Mouse (Mus musculus): ENCODE data around the gene Mbd3l2.
A peak's percentile ranks its signal among the peaks of the same experiment; 100 is the strongest.
"Not testable (repeated sequence)": the region's sequence is repeated elsewhere in the genome, so short reads cannot be mapped to it uniquely, and the experiment has no call there.

Mbd3l2 gene

DNA sequence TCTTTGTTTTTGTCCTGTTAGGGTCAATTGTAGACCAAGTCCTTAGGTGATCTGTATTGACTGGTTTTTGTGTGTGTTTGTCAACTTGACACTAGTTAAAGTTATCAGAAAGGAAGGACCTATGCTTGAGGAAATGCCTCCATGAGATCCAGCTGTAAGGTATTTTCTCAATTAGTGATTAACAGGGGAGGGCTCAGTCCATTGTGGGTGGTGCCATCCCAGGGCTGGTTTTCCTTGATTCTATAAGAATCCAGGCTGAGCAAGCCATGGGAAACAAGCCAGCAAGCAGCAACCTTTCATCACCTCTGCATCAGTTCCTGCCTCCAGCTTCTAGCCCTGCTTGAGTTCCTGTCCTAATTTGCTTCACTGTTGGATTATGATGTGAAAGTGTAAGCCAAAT, at the start of gene Mbd3l2:
TSS of gene Mbd3l2 (plus strand) at position 301 of the 400 bp plus-strand sequence.
- DNase-seq (ENCODE audit: low read depth, low spot score), result no peak

DNA sequence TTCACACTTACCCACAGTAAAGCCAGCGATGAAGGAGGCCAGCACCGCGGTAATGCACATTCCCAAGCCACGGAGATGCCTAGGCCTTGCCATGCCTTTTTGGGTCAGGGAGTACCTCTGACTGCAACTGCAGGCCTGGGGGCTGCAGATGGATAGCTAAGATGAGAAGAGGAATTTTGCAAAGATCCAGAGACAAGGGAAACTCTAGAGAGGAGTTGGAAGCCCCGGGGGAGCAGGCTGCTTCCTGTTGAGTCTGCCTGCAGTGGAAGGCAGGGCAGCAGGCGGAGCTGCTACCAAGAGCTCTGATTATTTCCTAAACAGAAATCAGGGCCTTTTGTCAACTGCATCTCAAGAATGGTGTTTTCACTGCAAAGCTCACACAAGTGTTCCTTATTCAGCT, 44.7 kb upstream of the Mbd3l2 start:
- DNase-seq (ENCODE audit: low read depth, low spot score), result peak; percentile 4

DNA sequence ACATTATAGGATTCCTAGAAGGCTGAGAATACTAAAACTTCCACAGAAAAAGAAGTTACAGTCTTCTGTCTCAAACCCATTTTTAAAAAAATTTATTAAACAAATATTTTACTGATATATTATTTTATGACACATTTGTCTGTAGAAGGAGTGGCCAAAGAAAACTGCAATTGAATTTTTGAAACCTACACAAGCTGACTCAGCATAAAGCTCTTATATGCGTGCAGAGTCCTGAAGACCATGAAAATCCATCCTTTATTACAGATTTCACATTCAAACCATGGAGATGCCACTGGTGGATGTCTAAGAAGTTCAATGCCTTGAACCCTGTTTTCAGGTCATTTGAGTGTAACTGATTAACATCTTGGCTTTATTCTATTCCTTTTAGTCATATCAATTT, 30.8 kb upstream of the Mbd3l2 start:
- no peak for DNase-seq (ENCODE audit: low read depth, low spot score)

DNA sequence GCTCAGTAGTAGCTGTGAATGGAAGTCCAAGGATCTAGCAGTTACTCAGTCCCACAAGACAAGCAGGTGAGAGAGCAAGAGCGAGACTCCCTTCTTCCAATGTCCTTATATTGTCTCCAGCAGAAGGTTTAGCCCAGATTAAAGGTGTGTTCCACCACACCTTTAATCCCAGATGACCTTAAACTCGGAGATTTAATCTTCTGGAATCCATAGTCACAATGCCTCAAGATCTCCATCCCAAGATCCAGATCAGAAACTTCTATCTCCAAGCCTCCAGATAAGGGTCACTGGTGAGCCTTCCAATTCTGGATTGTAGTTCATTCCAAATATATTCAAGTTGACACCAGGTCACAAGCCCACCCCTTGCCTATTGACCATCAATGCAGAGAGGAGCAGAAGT, 27.6 kb upstream of the Mbd3l2 start, which contains the start of gene Naalad2:
TSS of gene Naalad2 (minus strand) at position 101 of the 400 bp plus-strand sequence.
- DNase-seq (ENCODE audit: low read depth, low spot score), result not testable (repeated sequence)

DNA sequence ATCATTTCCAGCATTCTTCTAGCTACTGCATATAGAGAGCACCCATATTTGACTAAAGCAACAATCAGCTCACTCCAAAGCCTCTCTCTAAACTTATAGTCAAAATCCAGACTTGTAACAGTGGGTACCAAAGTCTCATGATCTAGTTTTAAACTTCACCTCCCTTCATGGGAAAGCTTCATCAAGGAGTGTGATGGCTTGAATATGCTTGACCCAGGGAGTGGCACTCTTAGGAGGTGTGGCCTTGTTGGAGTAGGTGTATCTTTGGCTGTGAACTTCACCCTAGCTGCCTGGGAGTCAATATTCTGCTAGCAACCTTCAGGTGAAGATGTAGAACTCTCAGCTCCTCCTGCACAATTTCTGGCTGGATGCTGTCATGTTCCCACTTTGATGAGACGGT, 26.3 kb upstream of the Mbd3l2 start, which contains the start of gene Ubtfl1:
TSS of gene Ubtfl1 (plus strand) at position 301 of the 400 bp plus-strand sequence.
- no peak for DNase-seq (ENCODE audit: low read depth, low spot score)

DNA sequence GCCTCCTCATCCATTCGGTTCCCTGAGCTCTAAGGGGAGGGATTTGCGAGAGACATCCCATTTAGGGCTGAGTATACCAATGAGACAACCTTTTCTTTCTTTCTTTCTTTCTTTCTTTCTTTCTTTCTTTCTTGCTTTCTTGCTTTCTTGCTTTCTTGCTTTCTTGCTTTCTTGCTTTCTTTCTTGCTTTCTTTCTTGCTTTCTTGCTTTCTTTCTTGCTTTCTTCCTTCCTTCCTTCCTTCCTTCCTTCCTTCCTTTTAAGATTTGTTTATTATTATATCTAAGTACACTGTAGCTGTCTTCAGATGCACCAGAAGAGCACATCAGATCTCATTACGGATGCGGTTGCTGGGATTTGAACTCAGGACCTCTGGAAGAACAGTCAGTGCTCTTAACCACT, 18.1 kb upstream of the Mbd3l2 start:
- DNase-seq (ENCODE audit: low read depth, low spot score), result not testable (repeated sequence)

DNA sequence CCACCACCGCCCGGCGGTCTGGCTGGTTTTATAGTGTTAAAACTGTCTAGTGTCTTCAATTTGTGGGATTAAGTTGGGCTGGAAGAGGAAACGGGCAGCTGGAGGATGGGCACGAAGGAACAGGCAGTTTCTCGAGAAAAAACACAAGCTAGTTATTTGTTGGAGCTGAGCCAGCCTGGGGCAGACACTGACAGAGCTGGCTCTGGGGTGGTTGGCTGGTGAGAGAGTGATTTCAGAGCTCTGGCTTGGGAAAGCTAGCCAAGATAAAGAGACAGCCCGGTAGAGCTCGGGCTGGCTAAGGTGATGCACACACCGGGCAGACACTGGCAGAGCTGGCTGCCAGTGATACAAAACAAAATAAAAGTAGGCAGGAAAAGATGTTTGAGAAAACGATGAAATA, 1.2 kb downstream of the Mbd3l2 start:
- DNase-seq (ENCODE audit: low read depth, low spot score), result peak; percentile 5

DNA sequence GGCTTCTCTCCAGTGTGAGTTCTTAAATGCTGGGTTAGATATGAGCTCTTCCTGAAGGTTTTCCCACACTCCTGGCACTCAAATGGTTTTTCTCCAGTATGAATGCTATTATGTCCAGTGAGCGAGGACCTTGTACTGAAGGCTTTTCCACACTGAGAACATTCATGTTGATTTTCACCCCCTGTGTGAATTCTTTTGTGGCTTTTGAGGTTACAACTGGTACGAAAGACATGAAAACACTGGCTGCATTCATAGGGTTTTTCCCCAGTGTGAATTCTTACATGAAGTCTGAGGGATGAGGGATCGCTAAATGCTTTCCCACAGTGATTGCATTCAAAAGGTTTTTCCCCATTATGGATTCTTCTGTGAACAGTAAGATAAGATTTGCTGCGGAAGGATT, 26.1 kb downstream of the Mbd3l2 start:
- DNase-seq (ENCODE audit: low read depth, low spot score), result no peak

DNA sequence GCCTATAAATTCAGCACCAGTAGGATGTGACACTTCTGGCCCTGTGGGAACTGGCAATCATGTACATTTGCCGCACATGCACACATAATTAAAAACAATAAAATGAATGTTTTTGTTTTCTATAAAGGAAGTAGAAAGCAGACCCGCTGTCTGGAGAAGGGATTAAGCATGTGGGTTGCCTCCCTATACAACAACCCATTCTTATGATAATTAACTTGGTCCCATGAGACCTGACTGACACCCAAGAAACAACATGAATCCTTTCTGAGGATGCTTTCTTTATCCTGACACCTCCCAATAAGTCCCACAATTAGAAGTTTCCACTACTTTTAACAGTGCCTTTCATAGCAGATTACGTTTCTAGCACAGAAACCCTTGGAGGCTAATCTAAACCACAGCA, 36.9 kb downstream of the Mbd3l2 start:
- DNase-seq (ENCODE audit: low read depth, low spot score), result no peak

DNA sequence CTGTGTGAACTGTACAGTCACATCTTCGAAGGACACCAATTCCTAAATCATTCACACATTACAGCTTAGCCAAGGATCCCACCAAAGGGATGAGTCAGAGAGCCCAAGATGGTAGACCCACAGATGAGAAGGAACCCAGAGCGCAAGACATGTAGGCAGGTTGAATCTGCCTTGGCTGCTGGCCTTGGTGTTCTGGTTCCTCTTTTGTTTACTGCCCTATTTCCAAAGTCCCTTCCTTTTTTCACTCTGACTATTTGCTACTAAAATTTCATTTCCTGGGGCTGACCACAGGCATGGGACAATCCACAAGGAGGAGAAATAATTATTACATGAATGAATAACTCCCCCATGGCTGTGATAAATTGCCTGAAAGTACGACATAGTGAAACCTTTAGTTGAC, 37.6 kb downstream of the Mbd3l2 start:
- peak; percentile 2 for DNase-seq (ENCODE audit: low read depth, low spot score)

DNA sequence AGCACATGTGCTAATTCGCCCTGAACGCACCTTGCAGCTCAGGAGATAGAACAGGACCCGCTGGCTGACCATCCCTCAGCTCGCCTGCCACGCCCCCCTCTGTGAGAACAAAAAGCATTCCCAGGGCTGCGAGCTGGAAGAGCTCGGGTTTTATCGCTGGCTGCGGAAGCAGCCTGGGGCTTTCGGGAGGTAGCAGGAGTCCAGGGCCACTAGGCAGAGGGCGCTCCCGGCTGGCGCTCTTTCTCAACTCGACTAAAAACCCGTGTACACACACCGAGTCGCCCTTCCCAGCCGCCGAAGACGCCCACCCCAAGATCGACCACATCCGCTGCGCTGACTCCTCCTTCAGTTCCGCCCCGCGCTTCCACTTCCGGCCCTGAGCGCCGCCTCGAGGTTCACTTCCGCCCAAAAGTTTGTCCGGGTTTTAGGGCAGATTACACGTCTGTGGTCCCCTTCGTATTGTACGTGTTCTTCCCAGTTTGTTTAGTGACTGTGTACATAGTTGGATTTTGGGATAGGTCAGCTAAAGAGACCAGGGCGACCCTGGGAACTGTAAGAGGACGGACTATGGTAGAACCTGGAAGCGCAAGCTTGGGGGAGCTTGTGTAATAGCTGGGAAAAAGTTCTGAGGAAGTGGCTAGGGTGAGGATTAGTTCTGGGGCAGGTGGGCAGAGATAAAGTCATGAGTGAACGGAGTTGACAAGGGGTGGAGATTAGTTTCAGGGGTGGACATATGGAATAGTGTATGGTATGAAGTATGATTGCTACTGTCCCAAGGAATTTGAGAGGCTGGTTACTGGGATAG, 43.1 kb downstream of the Mbd3l2 start:
- peak; percentile 88 for DNase-seq (ENCODE audit: low read depth, low spot score)

DNA sequence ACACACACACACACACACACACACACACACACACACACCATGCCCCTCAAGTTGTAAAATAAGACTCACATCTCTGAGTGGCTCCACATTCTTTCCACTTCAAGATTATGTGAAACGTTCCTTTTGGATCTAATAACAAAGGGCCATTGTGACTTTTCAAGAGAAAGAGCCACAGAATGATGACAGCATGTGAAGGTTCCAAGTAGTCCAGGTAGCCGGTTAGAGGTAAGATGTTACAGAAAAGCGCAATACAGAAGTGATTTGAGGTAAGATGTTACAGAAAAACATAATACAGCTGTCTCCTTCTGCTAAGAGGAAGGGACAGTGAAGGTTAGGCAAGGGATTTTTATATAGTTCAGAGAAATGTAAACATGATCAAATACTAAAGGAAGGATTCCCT, 47.7 kb downstream of the Mbd3l2 start, which contains the start of the genes Zfp558 and Mbd3l1:
TSS of gene Zfp558 (minus strand) at position 101 of the 400 bp plus-strand sequence.
TSS of gene Mbd3l1 (plus strand) at position 192 of the 400 bp plus-strand sequence.
- no peak for DNase-seq (ENCODE audit: low read depth, low spot score)
